Mouse (Mus musculus): ENCODE results near the gene Errfi1. TPM values are rescaled to one million over a fixed set of nuclear protein-coding genes. Genes with fewer than 3 reads are reported as not detected.

Errfi1 gene
- polyA plus RNA-seq, 1 experiment from 2014 or later = 28.8 TPM

Other genes with a start within 250 kb of the Errfi1 start
- 1.4 TPM in 2 replicates for gene Slc45a1, start 201.7 kb upstream of the Errfi1 start, polyA plus RNA-seq (2014; fragmentation: Nextera tagmentation; extraction: Ambion mirVana)
- 482 and 487 TPM in 2 replicates for gene Park7, start 60.5 kb downstream of the Errfi1 start, polyA plus RNA-seq (2014; fragmentation: Nextera tagmentation; extraction: Ambion mirVana)
- gene Tnfrsf9, start 60.6 kb downstream of the Errfi1 start, polyA plus RNA-seq (2014; fragmentation: Nextera tagmentation; extraction: Ambion mirVana) = 1.3 and 1.4 TPM in 2 replicates
- not detected in 2 replicates for gene Uts2, start 143.2 kb downstream of the Errfi1 start, polyA plus RNA-seq (2014; fragmentation: Nextera tagmentation; extraction: Ambion mirVana)
- gene Per3, start 190.7 kb downstream of the Errfi1 start, polyA plus RNA-seq (2014; fragmentation: Nextera tagmentation; extraction: Ambion mirVana) = 6.0 and 7.0 TPM in 2 replicates
- 71.5 and 90.5 TPM in 2 replicates for gene Vamp3, start 204.0 kb downstream of the Errfi1 start, polyA plus RNA-seq (2014; fragmentation: Nextera tagmentation; extraction: Ambion mirVana)
- gene Gm13090, start 235.7 kb downstream of the Errfi1 start, polyA plus RNA-seq (2014; fragmentation: Nextera tagmentation; extraction: Ambion mirVana) = not detected in 2 replicates